Mouse (Mus musculus) ovary, postnatal 14 days (tissue): ENCODE measurements around the gene Rab21.

Experiments
- DNase-seq: peaks from one replicate; pipeline ENCODE4 v3.0.0; 2022; ENCODE audit warnings: low spot score

Rab21 gene

DNA sequence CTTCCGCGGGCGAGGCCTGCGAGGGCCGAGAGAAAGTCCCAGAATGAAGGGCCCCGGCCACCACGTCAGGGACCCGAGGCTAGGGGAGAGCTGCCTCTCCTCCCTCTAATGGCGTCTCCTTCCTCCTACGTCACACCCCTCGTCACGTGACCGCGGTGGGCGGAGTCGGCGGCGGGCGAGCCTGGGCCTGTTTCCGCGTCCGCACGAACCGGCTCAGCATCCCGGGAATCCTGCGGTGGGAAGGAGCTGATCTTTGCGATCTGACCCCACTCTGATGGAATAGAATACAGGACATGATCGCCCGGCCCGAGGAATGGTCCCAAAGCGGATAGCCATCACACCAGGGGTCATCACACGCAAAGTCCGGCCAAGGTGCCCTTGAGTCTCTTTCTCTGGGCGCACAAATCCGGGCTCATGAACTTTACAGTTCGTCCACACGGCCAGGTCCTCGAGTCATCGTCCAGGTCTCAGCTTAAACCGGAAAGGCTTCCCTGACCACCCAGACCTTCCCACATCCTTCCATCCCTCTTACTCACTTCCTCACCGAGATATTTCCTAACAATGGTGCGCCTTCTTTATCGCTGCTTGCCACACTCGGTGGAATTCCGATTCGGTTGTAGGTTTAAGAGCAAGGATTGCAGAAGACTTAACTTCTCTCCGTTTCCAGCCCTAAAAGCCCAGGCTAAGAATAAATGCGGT lies at the start of gene Rab21:
Rab21 (minus strand) TSS at position 122 of the 699 bp plus-strand sequence.
- peak; percentile 99 for DNase-seq

DNA sequence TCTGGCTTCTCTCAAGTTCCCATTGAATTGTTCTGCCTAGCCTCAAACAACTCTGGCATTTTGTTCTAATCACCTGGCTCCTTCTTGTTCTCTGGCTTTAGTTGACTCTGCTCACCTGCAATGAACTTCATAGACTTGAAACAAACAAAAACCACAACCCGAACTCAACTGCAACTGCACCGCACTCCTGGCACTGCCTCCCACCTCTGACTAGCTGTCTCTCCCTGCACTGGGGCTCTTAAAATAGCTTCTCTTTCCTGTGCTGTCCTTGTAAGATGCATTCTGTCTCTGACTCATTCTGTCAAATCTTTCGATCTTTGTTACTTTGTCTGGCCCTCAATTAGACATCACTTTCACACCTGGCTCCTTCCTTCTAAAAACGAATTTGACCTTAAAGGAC lies 47.8 kb upstream of the Rab21 start:
- no peak for DNase-seq

DNA sequence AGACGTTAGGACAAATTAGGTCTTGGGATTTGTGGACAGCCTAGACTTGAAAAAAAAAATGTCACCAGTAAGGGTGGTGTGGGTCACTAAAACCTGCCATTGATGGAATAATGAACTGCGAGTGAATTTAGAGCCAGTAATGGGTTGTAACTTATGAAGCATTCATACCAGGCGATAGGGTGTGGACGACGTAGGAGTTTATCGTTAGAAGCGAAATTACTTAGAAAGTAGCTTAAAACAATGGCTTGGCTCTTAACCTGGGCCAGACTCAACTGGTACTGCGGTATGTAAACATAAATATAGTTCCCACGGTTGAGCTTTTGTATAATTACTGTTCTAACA lies 47.2 kb upstream of the Rab21 start:
- no peak for DNase-seq

DNA sequence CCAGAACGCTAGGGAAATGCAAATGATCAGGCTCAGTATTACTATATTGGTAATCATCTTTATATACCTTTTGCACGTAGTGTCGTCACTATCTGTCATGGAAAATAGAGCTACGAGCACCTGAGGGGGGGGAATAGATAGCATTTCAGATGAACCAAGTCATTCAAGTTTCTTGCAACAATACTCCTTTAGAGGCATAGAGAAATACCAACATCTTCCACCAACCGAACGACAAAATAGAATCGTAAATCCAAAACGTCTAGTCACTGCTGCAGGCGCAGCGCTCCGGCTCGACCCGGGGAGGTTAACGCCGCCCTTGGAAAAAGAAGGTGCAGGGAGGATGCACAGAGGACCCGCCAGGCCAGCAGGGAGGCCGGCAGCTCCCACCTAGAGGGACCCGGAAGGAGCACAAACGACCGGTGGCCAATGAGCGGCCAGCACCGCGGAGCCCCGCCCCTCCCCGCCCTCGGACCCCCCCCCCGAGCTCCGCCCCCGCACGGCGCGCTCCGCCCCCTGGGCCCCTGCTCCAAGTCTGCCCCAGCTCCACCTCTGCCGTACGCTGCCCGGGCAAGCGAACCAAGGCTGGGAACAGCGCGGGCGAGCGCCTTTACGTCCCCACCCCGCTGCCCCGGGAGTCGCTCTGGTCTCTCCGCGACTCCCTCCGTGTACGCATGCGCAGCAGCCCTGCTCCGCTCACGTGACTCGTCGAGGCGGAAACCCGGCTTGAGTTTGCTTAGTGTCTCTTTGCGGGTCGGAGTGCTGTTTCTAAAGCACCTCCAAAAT lies 46.6 kb upstream of the Rab21 start, which contains the start of gene Tmem19:
Tmem19 (minus strand) TSS at position 662 of the 783 bp plus-strand sequence.
- DNase-seq, result peak; percentile 91

DNA sequence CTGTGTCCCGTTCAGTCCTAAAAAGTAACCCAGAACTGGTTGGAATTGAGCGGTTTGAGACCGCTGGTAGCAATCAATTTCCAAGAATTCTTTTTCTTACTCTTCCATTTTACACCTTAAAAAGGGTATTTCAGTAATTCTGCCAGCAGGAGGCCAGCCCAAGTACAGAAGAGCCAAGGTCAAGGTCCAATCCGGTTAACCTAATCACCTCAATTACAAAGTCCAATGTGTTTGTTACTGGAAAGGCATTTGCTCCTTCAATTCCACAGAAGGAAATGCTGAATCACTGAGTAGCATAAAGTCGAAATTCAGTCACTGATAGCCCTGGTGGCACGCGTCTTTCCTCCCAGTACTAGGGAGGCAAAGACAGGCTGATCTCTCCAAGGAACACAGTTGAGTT lies 43.7 kb upstream of the Rab21 start:
- no peak for DNase-seq

DNA sequence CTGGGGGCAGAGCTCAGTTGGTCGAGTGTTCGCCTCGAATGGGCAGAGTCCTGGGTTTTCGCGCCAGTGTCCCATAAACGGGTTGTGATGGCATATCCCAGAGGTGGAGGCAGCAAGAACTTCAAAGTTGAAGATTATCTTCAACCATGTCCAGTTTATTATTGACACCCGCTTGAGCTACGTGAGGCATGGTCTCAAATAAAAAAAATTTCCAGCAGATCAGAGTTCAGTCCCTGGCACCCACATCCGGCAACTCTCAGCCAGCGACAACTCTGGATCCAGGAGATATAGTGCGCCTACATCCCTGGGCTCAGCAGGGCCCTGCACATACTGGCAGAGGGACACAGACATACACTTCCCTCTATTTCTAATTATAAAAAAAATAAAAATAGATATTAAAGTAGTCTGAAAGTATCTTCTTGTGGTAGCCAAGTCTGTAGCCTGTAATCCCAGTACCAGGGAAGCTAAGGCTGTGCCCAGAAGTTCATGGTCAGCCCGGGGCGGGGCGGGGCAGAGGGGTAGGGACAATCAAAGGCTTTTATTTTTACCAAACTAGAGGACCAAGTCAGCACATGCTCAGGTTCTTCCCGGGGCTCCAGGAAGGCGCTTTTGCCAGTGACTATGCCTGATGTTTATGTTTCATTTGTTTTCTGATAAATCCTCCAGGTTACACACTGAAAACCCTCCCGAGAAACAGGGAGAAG lies 43.0 kb upstream of the Rab21 start:
- DNase-seq, result no peak

DNA sequence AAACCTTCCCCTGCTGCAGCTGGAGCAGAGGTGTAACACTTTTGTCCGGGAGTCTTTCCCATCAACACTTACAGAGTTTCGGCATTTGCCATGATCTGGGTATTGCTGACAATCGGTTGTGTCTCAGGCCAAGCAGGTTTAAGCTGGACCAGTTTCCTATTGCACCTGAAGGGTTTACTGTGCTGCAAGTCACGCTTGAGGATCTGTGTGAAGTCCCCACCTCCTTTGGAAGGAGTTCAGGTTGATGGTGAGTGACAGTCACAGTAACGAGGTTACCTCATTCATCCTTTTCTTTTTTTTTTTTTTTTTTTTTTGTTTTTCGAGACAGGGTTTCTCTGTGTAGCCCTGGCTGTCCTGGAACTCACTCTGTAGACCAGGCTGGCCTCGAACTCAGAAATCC lies 40.7 kb upstream of the Rab21 start:
- DNase-seq, result no peak

DNA sequence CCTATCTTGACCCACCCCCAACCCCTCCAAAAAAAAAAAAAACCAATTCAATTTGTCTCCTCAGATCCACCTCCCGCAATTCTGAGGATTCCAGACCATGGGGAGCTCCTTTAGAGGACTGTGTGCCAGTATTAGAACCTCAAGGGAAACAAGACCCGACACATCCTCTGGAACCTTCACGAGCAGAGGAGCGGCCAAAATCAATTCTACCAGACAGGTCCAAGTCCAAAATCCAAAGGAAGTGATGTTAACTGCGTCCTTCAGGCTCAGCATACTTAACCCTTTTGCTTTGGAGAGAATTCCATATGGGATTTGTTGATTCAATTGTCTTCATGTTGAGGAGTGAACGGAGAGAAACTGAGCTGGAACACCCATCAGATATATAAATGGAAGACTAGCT lies 39.6 kb upstream of the Rab21 start:
- DNase-seq, result no peak

DNA sequence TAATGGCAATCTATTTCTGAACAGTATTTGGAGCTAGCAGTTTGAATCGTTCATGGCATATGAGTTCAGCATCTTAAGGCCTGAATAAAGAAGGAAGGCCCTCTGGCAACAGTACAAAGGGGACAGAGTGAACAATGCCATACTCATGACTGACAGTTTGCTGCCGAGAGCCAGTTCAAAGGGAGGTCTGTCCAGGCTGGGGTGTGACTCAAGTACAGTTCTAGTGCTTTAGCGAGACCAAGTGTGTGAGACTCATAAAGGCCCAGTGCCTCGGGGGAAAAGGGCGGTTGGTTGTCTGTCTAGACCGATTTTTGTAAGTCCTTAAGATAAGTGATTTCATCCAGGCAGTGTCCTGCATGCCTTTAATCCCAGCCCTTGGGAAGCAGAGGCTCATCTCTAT lies 39.2 kb upstream of the Rab21 start:
- no peak for DNase-seq

DNA sequence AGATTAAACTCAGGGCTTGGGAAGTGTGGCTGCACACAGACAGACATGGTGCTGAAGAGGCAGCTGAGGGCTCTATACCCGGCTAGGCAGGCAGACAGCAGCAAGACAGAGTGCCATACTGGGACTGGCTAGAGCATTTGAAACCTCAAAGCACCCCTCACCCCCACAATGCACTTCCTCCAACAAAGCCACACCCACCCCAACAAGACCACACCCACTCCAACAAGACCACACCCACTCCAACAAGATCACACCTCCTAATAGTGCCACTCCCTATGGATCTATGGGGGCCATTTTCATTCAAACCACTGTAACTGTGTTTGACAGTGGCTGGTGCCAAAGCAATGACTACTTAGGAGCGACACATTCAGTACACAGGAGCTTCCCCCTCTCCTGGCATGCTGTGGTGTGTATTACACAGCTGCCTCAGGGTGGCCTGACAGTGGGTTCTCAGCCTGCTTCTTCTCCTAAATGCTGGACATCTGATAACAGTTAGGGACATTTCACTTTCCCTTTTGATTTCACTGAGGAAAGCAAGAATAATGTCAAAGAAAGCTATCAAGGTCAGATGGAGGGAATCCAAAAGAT lies 35.5 kb upstream of the Rab21 start:
- DNase-seq, result no peak

DNA sequence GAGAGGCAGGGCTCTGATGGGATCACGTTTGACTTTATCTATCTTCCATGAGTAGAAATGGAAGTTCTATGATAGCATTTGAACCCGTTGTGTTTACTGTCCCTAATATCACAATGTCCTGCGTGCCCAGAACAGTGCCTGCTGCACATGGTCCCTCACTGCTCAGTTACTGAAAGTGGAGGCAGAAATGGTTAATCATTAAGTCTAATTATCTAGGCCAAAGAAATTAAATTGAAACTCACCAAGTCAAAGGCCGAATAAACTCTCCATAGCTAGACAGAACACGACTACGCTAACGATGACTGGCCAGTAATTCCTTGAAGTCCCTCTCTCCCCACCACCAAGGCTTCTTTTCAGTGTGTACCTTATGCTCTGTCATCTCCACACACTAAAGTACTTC lies 34.1 kb upstream of the Rab21 start:
- DNase-seq, result no peak

DNA sequence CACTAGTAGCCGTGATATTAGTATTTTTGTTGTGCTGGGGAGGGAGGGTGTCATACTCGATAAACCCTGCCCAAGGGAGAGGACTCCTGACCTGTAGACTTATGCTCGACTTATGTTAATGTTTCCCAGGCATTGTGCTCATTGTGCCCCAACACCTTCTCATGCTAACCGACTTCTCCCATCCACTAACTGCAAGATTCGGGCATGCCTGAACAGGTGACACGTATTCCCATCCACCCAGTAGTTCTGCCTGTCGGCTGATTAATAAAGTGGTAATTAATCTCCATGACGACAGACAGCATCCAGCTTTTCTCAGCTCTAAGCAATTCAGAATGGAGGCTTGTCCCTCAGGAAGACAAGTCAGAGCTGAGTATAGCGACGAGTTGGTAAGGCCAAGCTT lies 33.6 kb upstream of the Rab21 start:
- DNase-seq, result no peak

DNA sequence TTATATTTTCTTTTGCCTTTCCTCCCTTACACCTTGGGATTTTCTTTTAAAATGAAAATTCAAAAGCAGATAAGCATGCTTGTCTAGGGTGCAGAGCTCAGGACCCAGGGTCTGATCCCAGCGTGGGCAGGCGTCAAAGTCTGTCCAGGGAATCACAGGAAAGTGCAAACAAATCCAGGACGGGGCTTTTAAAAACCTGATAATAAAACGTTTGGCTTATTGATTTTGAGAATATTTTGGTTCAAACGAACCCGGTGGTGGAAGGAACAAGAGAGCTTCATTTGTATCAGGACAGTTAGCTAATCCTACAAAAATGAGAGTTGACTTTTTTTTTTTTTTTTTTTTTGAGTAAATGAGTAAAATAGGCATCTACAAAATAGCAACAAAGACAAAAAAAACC lies 32.7 kb upstream of the Rab21 start:
- DNase-seq, result no peak

DNA sequence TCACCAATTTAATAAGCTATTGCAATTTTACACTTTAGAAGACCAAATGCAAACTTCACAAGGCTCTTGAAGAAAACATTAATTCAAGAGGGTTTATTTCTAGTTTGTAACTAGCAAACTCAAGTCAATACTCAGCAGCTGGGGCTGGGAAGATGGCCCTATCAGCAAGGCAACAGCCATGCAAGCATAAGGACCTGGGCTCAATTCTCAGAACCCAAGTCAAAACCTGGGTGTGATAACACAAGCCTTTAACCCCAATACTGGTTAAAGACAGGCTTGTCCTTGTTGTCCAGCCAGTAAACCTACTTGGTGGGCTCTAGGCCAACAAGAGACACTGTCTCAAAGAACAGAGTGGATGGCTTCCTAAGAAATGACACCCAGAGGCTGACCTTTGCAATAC lies 31.1 kb upstream of the Rab21 start:
- DNase-seq, result no peak

DNA sequence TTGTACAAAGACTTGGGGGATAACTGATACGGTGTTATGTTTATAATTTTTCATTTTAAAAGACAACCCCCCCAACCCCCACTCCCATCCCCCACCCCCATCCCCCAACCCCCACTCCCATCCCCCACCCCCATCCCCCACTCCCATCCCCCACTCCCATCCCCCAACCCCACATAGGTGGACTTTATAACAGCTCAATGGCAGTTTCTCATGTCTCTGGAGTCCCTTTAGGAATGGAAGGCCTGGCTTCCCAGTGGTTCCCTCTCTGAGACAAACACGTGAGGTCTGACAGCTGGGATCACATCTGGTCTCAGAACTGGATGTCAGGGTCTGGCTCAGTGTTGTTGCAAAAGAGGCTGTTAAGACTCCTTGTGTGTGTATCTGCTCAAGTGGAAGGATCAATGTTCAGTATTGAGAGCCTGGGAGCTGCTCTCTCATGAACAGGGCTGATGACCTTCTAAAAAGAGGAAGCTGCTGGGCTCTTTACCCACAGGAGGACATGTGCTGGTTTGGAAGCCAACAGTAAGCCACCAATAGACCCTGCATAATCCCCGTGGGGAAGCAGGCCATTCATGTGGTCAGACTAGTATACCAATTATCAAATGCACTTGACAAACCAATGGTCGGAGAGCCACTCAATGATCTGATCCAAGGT lies 27.5 kb upstream of the Rab21 start:
- no peak for DNase-seq

DNA sequence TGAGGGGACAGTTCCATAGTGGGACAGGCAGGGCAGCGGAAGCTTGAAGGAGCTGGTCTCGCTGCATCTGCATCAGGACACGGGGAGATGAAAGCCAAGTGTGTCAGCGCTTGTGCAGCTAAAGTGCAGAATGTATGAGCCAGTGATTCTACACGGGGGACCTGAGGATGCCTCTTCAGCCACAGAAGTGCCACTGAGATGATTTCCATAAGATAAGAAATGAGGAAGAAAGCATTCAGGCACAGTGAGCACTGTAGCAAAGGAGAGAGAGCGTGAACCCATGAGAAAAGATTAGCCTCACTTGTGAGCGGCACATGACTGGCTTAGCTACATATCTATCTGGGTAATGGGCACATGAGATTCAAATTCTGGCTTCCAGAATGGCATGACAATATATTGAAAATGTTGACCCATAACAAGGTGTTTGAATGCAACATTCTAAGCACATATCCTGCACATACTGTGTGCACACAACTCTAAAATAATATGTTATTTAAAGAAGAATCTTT lies 24.5 kb upstream of the Rab21 start:
- no peak for DNase-seq

DNA sequence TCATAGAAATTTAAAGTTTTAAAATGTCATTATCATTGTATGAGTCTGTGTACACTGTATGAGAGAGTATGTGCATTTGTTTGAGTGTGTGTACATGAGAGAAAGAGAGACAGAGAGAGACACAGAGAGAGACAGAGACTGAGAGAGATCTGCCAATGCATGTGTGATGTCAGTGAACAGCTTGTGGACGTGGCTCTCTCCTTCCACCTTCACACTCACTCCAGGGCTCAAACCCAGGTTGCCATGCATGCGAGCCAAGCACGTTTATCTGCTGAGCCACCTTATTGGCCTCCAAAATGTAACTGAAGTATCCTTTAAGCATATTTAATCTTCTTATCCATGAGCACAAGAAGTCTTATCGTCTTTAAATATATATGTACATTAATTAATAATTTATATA lies 21.5 kb upstream of the Rab21 start:
- DNase-seq, result no peak

DNA sequence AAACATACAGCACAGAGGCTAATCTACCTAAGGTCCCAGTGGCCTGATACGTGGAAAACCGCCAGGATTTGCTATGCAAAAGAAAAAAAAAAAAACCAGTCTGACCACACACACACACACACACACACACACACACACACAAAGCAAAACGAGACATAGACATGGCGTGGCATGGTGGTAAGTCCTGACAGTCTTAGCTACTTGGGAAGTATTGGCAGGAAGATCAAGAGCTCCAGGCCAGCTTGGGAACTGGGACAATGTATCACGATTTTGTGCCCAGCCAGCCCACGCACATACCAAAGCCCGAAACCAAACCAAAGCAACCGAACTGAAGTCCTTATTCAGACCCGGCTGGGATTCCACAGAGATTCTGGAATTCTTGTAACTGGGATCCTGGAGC lies 18.1 kb upstream of the Rab21 start:
- no peak for DNase-seq

DNA sequence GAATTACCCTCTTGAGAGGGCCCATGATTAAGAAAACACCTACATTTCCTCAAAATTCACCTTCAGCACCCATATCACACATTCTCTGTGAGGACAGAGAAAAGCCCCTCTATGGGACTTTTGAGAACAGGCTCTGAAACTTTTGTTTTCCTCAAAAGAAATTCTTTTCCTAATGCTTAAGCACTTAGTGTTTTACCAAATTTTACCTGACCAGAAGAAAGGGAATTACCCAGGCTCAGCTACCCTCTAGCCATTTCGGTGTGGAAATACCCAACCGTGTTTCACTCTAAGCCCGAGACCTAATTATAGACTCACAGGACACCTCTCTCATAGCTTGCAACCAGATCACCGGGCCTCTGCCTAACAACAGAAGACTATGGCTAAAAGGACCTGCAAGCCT lies 17.6 kb upstream of the Rab21 start:
- no peak for DNase-seq

DNA sequence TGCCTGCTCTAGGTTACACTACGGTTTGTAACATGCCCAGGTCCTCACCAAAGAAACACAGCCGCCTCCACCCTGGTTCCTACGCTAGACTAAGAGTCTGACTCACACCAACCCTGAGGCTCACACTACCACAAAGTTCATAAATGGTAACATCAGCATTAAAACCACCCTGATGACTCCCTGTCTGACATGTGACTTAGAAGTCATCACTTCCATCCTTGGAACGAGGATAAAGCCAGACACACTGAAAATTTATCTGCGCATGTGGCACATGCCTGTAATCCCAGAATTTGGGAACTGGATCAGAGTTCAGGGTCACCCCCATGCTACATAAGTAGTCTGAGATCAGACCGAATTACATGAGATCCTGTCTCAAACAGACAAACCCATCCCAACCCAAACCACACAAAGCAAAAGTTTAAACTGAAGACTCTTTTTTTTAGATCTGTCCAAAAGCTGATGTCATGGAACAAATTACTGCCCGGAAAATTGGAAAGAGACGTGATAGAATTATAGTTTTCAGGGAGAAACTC lies 17.1 kb upstream of the Rab21 start:
- no peak for DNase-seq

DNA sequence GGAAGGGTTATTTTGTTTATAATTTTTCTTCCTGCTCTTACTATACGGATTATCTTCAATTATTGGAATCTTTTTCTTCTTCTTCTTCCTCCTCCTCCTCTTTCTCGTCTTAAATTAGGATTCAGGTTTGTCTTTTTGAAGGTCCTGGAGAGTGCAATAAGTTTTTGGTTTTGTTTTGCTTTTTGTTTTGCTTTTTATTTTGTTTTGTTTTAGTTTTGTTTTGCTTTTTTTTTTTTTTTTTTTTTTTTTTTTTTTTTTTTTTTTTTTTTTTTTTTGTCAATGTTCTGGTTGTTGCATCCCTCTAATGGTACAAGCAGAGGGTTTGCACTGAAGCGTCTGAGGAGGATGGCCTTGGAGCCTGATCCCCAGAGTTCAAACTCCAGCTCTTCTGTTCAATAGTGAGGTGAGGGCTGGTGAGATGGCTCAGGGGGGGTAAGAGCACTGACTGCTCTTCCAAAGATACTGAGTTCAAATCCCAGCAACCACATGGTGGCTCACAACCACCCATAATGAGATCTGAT lies 13.7 kb upstream of the Rab21 start:
- no peak for DNase-seq

DNA sequence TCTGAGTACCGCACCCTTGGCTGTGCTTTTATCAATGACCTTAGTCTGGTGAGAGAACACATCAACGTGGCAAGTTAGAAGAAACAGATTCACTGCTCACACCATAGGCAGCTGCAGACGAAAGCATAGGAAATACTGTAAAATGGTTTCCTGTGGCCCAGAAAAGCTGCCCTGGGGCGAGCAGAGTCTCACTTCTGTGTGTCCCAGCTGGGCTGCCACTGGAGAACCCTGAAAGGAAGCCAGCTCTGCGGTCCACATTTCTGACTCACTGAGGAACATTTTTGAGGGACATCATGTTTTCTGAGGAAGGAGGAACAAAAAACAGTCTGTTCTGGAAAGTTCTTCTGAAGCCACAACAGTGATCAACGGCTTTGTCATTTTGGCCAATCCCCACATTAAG lies 13.1 kb upstream of the Rab21 start:
- no peak for DNase-seq
